Mouse (Mus musculus): ENCODE measurements around the gene Misp.

Misp gene

GRCm38 (mm10) chr10:79856280-79856679 is 35.5 kb downstream of the Misp start:
- DNase-seq, result no peak

- DNase-seq, result no peak
These were observed 36.1 kb downstream of the Misp start for GRCm38 (mm10) chr10:79856704-79857451.

GRCm38 (mm10) chr10:79857452-79857811 is 36.6 kb downstream of the Misp start:
- peak; percentile 61 for DNase-seq

GRCm38 (mm10) chr10:79857894-79858293 is 37.1 kb downstream of the Misp start:
- no peak for DNase-seq

- DNase-seq, result peak; percentile 46
These were observed 37.8 kb downstream of the Misp start for GRCm38 (mm10) chr10:79858416-79859074.

GRCm38 (mm10) chr10:79859116-79859515 is 38.3 kb downstream of the Misp start:
- no peak for DNase-seq

GRCm38 (mm10) chr10:79860079-79860911 is 39.5 kb downstream of the Misp start:
- DNase-seq, result no peak

GRCm38 (mm10) chr10:79861230-79862048 is 40.6 kb downstream of the Misp start:
- DNase-seq, result no peak

GRCm38 (mm10) chr10:79862049-79862788 is 41.4 kb downstream of the Misp start:
- DNase-seq, result no peak

GRCm38 (mm10) chr10:79862925-79863324 is 42.1 kb downstream of the Misp start:
- no peak for DNase-seq

GRCm38 (mm10) chr10:79864351-79865188 is 43.8 kb downstream of the Misp start:
- no peak for DNase-seq

- no peak for DNase-seq
These were observed 44.4 kb downstream of the Misp start for GRCm38 (mm10) chr10:79865189-79865601.

GRCm38 (mm10) chr10:79865801-79866295 is 45.1 kb downstream of the Misp start:
- DNase-seq, result no peak

GRCm38 (mm10) chr10:79866601-79867000 is 45.8 kb downstream of the Misp start:
- no peak for DNase-seq

- DNase-seq, result no peak
These were observed 51.1 kb downstream of the Misp start for GRCm38 (mm10) chr10:79871845-79872244.

GRCm38 (mm10) chr10:79872862-79873261 is 52.1 kb downstream of the Misp start:
- no peak for DNase-seq

GRCm38 (mm10) chr10:79873313-79873712 is 52.5 kb downstream of the Misp start:
- no peak for DNase-seq

- DNase-seq, result no peak
These were observed 53.0 kb downstream of the Misp start for GRCm38 (mm10) chr10:79873715-79874289.

GRCm38 (mm10) chr10:79874290-79874862 is 53.6 kb downstream of the Misp start, which contains the start of the genes Prtn3 and Plppr3:
TSS of gene Prtn3 (plus strand) at chr10:79874476.
TSS of gene Plppr3 (minus strand) at chr10:79874634.
- peak; percentile 20 for DNase-seq

- no peak for DNase-seq
These were observed 56.4 kb downstream of the Misp start for GRCm38 (mm10) chr10:79877174-79877573.

All from thymus, postnatal 14 days (tissue).